Mouse (Mus musculus) lung, postnatal 0 days (tissue): Measurements from ENCODE around the gene Nrip2.

ENCODE experiments used
- CTCF ChIP-seq: IDR thresholded peaks from 2 replicates; pipeline ENCODE4 v1.5.1; 2016; ENCODE audit warnings: antibody characterized with exemption, mild to moderate bottlenecking
- EP300 ChIP-seq: IDR thresholded peaks from 2 replicates; pipeline ENCODE4 v1.6.1; 2016; ENCODE audit warnings: antibody characterized with exemption, mild to moderate bottlenecking, control low read depth

GRCm38 (mm10) chr6:128423496-128424268 is 24.6 kb downstream of the Nrip2 start:
- no peak for TF ChIP-seq EP300
- TF ChIP-seq CTCF, result no peak
